Mouse (Mus musculus): ENCODE measurements around the gene Ing2.
A peak's percentile ranks its signal among the peaks of the same experiment; 100 is the strongest.

Gene Ing2

DNA sequence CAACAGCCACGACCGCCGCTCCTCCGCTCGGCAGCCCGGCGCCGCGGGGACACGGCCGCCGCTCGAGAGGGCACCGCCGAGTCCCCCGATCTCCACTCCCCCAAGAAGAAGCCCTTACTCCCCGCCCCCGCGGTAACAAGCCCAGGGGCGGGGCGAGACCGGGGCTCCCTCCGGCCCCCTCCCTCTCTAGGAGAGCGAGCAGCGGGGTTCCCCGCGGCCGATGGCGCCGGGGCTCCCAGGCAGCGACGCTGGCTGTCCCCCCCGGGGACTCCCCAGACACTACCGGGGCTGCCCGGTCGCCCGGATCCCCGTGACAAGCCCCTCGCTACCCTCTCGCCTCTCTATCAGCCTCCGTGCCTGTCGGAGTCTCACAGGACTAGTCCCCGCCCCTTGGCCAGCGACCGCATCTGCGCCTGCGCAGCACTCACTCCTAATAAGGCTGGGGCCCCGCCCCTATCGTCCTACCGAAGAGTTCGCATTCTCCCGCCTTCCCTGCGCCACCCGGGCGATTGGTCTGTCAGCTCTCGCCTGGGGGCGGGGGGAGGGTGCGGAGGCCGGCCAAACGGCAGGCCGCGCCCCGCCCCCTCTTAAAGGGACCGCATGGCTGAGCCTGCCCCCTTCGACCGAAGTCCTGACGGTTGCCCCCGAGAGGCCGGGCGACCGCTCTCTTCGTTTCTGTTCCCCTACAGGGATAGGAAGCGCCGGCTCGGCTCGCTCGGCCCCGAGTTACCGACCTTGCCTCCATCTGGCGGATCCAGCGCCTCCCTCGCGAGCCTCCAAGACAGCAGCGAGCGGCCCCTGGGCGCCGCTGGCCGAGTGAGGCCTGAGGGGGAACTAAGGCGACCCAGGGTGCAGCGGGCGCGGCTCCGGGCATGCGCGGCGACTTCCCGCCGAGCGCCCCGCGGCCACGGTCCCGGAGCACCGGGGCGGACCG lies at the start of gene Ing2:
TSS of gene Ing2 (minus strand) at position 780 of the 934 bp plus-strand sequence.
- peak; percentile 100 for DNase-seq

GRCm38 (mm10) chr8:47721609-47722008 lies 46.3 kb upstream of the Ing2 start:
- no peak for DNase-seq

DNA sequence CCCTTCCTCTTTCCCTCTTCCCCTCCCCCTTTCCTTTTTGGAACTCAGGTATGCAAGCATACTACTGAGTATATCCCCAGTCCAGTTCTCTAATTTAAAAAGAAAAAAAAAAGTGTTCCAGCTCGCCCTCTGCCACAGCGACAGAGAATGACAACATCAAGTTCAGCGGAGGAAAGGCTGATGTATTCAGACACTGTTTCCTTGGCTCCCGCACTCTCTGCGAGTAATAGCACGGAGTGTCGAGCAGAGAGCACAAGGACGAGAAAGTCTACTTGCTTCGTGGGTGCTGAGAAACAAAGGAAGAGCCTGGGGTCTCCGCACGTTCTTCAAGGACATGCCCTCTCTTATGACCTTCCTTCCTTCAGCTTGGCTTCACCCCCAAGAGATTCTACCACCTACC lies 43.3 kb upstream of the Ing2 start:
- DNase-seq, result no peak

DNA sequence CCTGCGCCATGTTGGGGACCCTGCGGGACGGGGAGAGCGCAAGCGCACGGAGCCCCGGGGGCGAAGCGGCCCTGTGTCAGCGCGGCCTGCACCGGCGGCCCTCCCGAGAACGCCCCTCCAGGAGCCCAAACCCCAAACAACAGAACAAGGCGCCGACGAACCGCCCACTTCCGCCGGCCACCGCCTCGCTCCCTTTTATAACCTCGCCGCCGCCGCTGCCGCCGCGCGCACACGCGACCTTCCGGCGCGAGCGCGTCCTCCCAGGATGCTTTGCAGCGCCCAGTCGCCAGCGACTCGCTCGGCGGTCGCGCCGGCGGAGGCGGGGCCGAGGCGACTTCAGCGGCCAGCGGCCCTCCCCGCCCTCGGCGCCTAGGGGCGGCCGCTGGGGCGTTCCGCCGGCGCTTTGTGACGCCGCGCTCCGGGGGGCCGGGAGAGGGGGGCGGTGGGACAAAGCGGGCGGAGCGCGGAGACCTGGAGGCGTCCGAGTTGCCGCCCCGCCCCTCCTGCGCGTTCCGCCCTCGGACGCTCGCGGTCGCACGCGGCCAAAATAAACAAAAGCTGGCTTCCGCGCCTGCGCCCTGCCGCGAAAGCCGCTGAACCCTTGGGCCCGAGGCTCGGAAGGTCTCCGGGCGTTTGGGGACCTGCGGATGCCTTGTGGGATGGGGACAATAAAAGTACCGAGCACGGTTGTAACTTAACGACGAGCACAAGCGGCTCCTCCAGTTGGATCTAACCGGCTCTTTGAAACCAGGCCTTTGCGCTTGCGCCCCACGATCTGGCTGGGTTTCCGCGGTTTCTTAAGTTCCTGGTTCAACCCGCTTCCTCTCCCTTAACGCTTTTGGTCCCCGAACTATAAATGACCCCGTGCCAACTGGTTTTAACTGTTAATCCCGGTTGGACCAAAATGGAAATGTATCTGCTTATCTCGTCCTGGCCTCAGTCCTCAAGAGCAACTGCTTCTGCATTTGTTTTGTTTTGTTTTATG lies 38.7 kb upstream of the Ing2 start, which contains the start of gene Cdkn2aip:
TSS of gene Cdkn2aip (minus strand) at position 172 of the 985 bp plus-strand sequence.
- peak; percentile 96 for DNase-seq

- DNase-seq, result peak; percentile 63
Observed at GRCm38 (mm10) chr8:47713171-47713663, 37.9 kb upstream of the Ing2 start.

DNA sequence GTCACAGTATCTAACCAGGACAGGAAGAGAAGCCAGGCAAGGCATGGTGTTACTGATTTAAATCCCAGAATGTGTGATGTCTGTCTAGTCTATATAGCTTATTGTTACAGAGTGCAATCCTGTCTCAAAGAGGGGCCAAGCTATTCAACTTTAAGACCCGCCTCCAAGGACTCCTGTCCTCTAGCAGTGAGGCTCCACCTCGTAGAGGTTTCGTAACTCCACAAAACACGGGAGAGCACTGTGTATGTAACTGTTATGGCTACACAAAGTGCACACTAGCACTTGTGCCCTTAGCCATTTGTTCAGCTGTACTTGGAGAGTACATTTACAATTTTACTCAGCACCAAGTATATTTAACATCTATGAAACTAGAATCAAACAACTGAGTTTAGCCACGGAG lies 32.8 kb upstream of the Ing2 start:
- no peak for DNase-seq

DNA sequence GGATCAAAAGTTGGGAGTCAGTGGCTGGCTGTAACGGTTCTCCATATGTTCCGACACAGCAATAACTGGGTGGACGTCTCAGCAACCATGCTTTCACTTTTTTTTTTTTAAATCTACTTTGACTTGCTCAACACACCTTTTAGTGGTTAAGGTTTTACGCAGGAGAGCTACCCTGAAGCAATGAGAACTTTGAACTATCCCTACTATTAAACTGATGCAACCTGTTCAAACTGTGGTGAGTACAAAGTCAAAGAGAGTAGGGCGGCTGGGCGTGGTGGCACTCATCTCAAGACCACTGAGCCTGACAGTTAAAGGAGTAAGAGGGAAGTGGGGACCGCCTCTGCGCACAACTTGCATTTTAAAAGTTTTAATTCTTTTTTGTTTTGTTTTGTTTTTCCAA lies 31.4 kb upstream of the Ing2 start:
- DNase-seq, result no peak

- DNase-seq, result no peak
Observed at GRCm38 (mm10) chr8:47702333-47702732, 27.0 kb upstream of the Ing2 start.

DNA sequence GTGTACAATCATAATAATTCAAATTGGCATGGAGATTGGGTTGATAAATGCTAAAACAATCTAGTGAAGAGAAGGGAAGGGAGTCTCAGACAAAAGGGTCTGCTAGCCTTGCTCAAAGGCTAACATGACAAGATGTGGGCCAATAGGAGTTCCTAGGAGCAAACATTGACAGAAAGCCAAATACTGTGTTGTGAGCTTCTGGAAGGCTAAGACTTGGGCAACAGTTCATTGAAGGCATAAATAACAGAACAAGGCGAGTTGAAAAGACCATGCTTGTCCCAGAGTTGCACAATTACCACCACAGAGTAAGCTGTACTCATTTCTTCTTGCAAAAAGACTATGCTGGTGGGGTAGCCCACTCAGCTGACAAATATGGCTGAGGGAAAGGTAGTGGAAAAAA lies 22.3 kb upstream of the Ing2 start:
- no peak for DNase-seq

- DNase-seq, result no peak
Observed at GRCm38 (mm10) chr8:47695431-47696105, 20.2 kb upstream of the Ing2 start.

DNA sequence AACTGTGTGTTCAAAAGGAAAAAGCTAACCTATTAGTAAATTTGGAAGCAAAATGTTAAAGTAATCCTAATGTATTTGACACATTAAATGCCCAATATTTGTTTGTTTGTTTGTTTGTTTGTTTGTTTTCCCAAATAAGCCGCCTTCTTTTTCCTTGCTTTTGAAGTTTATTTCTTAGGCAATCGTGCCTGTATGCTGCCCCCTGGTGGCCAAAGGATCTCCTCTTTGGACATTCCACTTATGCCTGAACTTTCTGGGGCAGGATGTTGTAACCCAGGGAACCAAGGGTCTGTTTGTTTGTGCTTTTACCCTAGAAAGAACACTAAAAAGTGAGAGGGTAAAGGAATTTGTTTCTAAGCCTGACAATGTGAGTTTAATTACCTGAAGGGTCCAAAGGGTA lies 17.8 kb upstream of the Ing2 start:
- DNase-seq, result peak; percentile 75

GRCm38 (mm10) chr8:47691831-47692230 lies 16.5 kb upstream of the Ing2 start:
- no peak for DNase-seq

GRCm38 (mm10) chr8:47691303-47691702 lies 15.9 kb upstream of the Ing2 start:
- no peak for DNase-seq

DNA sequence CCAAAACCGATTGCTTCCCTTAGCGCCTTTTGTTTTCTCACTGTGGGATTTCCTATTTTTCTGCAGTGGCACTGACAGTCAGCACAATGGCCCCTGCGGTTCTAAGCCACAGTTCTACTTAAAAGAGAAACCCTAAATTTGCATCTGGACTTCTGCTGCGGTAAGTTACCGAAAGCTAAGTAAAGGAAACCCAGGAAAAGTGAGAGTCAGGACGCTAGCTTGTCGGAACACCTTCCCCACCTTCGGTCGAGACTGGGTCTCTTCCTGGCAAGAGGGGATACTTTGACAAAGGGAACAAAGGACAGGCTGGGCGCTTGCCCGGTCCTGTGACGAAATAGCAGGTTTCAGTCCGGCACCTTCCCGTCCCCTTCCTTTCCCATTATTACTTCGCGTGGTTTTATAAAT lies 15.3 kb upstream of the Ing2 start:
- DNase-seq, result no peak

DNA sequence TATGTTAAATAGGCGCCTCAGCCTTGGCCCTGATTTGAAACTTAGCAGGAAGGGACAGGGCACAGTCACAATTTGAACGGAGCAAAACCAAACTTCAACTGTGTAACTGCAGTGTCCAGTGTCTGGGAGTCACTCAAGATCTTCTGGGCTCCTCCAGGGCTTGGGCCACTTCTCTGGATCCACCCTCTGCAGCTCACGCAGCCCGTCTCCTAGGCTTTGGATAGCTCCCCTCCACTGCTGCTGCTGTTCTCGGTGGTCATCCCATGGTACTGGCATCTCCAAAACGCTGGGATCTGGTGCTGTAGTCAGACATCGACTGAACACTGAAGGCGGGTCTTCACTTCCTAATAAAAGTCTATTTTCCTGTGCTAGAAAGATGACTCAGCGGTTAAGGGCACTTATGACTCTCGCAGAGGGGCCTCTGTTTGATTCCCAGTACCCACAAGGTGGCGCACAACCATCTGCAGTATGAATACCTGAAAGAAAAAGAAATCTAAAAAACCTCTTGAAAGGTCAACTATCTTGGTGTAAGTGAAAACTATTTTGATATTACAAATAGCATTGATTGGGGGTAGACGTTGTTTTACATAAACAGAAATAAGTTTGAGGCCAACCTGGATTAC lies 14.5 kb upstream of the Ing2 start:
- peak; percentile 55 for DNase-seq

GRCm38 (mm10) chr8:47684441-47684840 lies 9.1 kb upstream of the Ing2 start:
- DNase-seq, result no peak

- no peak for DNase-seq
Observed at GRCm38 (mm10) chr8:47683994-47684393, 8.6 kb upstream of the Ing2 start.

DNA sequence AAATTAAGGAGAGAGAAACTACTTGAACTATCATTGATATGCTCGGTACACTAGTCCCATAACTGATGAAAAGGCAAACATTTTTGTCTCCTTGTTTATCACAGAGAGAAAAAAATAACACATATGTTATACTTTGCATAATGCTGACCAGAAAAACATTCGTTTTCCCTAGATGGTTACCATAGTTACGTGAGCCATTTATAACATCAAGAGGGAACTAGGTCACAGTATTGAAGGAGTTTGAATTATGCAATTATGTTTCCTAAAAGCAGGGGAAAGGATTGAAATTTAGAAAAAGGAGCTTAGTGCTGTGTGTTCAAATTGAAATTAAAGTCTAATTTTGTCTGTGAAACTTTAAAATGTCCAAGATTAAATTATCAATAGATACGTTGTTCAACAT lies 5.0 kb upstream of the Ing2 start:
- no peak for DNase-seq

DNA sequence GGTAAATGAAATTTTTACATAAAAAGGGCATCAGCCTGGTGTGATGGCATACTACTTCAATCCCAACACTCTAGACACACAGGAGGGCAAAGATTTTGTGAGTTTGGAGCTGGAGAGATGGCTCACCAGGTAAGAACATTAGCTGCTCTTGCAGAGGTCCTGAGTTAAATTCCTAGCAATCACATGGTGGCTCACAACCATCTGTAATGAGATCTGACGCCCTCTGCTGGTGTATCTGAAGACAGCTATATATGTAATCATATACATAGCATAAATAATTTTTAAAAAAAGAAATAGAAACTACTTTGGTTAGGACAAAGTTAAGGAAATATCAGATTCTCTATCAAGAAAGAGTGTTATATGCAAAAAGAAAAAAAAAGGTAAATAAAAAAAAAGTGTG lies 4.2 kb upstream of the Ing2 start:
- DNase-seq, result no peak

- no peak for DNase-seq
Observed at GRCm38 (mm10) chr8:47676631-47677030, 1.3 kb upstream of the Ing2 start.

DNA sequence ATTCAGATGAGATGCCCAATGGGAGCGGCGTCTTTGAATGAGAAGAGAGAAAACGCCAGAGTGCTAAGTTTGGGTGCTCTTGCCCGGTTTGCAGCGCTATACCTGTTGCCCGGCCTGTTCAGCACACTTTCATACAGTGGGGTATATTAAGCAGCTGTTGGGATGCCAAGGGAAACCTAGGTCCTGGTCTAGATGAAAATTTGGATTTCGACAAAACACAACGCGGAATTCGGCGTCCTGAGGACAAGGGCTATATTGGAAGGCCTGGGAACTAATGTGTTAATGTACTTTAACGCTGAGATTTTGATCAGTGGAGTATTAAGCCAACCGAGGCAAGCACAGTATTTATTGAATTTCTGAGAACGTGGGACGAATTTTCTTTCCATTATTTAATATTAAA lies 868 bp upstream of the Ing2 start:
- DNase-seq, result no peak

GRCm38 (mm10) chr8:47675786-47676185 lies 430 bp upstream of the Ing2 start:
- DNase-seq, result no peak

Measured in thymus, postnatal 25 days (tissue).